Mouse (Mus musculus): Measurements from ENCODE around the gene Srcin1.

- TF ChIP-seq EP300 (IDR thresholded peaks at IDR 0.05; ENCODE audit: low read depth) (no peak), CTCF (IDR thresholded peaks at IDR 0.05; ENCODE audit: low read depth) (no peak)
Measured at GRCm38 (mm10) chr11:97509058-97509457, 66.9 kb downstream of the Srcin1 start.

Data from heart, postnatal 0 days (tissue).